Mouse (Mus musculus) E14TG2a.4 (cell line): Measurements from ENCODE around the gene Sync.

Experiments used
- H3K27me3 ChIP-seq: 2 replicates; pipeline ENCODE4 v1.6.1; 2014; ENCODE audit warnings: low read length, control low read depth; ENCODE audit not compliant: insufficient read depth
- H3K36me3 ChIP-seq: 2 replicates; pipeline ENCODE4 v1.6.1; 2014; ENCODE audit warnings: low read length, control low read depth; ENCODE audit not compliant: insufficient read depth
- H3K4me1 ChIP-seq: replicated peaks from 2 replicates; pipeline ENCODE4 v1.6.1; 2014; ENCODE audit warnings: low read depth, low read length, control low read depth
- H3K4me3 ChIP-seq: replicated peaks from 2 replicates; pipeline ENCODE4 v1.5.1; 2014; ENCODE audit warnings: mild to moderate bottlenecking, low read length
- H3K9me3 ChIP-seq: 2 replicates; pipeline ENCODE4 v1.6.1; 2014; ENCODE audit warnings: low read length, control low read depth
- CTCF ChIP-seq: conservative IDR thresholded peaks from 2 replicates; pipeline ENCODE4 v1.5.1; 2014; ENCODE audit warnings: low read length
- NANOG ChIP-seq: IDR thresholded peaks from 2 replicates; pipeline ENCODE4 v1.6.1; 2014; ENCODE audit warnings: borderline replicate concordance, low read length, mixed read lengths
- POU5F1 ChIP-seq: IDR thresholded peaks from 2 replicates; pipeline ENCODE4 v1.6.1; 2014; ENCODE audit warnings: low read length, borderline replicate concordance

Gene Sync

DNA sequence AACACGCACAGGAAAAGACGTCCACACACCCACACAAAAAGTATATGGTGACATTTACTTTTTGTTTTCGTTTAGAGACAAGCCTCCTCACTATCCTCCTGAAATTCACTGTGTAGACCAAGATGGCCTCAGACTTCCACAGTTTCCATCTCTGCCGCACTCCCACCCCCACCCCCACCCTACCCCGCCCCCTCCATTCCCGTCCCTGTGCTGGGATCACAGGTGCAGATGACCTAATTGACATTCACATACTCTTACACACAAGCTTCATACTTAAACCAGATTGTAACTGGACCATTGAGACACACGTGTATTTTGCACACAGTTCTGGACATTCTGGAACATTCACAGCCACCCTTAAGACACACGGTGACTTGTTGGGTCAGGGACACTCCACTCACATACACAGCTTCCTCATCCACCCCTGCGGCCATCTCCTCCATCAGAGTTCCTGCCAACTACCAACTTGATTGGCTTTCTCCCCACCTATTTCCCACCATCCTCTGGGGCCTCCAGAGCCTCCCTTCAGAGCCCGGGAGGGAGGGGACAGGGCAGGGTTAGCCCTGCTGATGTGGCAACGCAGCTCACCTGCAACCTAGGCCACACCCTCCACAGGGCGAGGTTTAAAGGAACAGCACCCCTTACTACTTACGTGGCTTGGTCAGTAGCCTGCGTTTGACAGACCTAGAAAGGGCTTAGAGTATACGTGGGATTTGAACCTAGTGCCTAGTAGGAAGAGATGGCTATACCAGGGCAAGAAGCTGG, 15.2 kb upstream of the Sync start:
- Histone ChIP-seq H3K36me3 (no peaks in the 10 kb centered on the region), H3K4me1 (peaks cover 47% of the 10 kb centered on the region), H3K9me3 (no peaks in the 10 kb centered on the region), H3K27me3 (no peaks in the 10 kb centered on the region), H3K4me3 (peak overlapping the region; percentile 59)
- TF ChIP-seq POU5F1 (no peak), NANOG (no peak), CTCF (no peak)

DNA sequence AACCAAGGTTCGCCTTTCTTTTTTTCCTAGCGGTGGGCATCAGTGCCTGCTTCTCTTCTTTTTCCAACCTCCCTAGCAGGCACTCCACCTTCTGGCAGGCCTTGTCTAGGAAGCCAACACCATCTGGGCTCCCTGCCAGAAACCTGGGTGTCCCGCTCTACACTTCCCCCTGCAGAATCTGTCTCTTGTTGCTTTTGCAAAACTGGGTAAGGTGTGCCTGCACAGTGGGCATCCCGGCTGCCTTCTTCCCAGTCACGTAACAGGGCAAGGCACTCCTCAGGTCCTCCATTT, 14.7 kb upstream of the Sync start:
- no peaks in the 10 kb centered on the region for H3K9me3 ChIP-seq
- no peak for TF ChIP-seq NANOG
- no peak for TF ChIP-seq CTCF
- TF ChIP-seq POU5F1, result no peak
- H3K4me1 ChIP-seq, result peaks cover 43% of the 10 kb centered on the region
- H3K4me3 ChIP-seq, result peak overlapping the region; percentile 30
- no peaks in the 10 kb centered on the region for H3K36me3 ChIP-seq
- no peaks in the 10 kb centered on the region for H3K27me3 ChIP-seq

DNA sequence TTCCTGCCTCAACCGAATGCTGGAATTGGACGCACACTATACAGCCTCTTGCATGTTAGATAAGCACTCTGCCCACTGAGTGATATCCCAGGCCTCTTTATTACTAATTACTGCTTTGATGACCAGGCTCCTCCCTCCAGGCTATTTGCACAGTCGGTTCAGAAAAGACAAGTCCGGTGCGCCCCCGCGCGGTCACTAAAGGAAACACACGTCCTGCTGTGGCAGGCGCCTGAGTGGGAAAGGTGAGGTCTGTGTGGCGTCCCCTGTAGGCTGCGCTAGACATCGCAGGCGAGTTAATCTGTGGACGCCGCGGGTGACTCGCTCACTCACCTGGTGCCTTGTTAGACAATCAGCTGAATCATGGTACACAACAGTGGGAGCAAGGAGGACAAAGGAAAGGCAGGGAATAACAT, 11.0 kb upstream of the Sync start:
- 0 out of 2 replicates have a peak, but pooled peaks cover 3% of the 10 kb centered on the region for H3K27me3 ChIP-seq
- H3K4me1 ChIP-seq, result peaks cover 35% of the 10 kb centered on the region
- H3K36me3 ChIP-seq, result no peaks in the 10 kb centered on the region
- H3K9me3 ChIP-seq, result no peaks in the 10 kb centered on the region
- H3K4me3 ChIP-seq, result no peak overlapping the region
- TF ChIP-seq CTCF (peak; percentile 97), NANOG (no peak), POU5F1 (no peak)

DNA sequence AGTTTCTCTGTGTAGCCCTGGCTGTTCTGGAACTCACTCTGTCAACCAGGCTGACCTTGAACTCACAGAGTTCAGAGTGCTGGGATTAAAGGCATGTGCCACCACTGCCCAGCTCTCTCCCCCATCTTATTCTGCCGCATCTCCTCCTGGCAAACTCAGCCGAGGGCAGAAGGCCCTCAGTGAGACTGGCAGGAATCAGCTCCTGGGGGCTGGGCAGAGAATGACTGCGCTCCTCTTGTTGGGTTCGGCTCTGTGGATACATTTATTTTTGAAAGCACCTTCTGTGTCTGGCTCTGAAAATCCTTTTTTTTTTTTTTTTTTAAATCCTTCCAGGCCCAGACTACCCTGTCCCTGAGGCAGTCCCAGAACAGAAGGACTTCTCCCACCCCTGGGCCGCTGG, 4.6 kb upstream of the Sync start:
- Histone ChIP-seq H3K27me3 (peaks cover 37% of the 10 kb centered on the region), H3K4me3 (no peak overlapping the region), H3K4me1 (peaks cover 22% of the 10 kb centered on the region), H3K36me3 (no peaks in the 10 kb centered on the region), H3K9me3 (no peaks in the 10 kb centered on the region)
- no peak for TF ChIP-seq CTCF
- no peak for TF ChIP-seq POU5F1
- no peak for TF ChIP-seq NANOG

DNA sequence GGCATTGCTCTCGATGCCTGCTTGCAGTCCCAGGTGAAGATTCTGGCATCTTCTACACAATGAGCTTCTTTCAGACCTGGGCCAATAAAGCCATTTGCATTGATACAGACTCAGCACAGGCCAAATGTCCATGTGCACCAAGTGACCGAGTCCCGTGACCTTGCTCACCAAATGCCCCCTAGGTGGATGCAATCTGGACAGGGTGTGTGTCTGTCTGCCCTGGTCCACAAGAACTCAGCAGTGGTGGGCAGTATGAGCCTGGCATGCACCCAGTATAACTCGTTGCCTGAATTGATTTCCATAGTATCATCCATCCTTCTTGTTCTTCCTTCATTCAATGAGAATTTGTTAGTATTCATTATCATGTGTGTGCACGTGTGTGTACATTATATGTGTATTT, 4.2 kb upstream of the Sync start:
- H3K4me3 ChIP-seq, result no peak overlapping the region
- H3K36me3 ChIP-seq, result no peaks in the 10 kb centered on the region
- no peak for TF ChIP-seq CTCF
- peaks cover 26% of the 10 kb centered on the region for H3K4me1 ChIP-seq
- peaks cover 41% of the 10 kb centered on the region for H3K27me3 ChIP-seq
- no peaks in the 10 kb centered on the region for H3K9me3 ChIP-seq

DNA sequence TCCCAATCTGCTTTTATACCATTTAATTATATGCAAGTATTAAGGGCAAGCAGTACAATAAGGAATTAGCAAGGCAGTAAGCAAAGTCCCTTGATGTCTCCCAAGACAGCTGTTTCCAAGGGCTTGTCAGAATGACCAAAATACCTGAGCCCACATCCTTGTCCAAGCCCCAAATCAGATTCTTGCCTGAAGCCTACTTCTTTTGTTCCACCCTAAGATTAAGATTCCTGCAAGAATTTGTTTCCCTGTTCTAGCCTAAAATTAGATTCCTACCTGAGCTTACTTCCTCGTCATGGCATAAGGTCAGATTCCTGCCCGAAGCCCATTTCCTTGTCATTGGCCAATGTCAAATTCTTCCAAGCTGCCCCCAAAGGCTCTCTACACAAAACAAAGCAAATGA, 2.7 kb upstream of the Sync start:
- H3K4me3 ChIP-seq, result no peak overlapping the region
- peaks cover 53% of the 10 kb centered on the region for H3K27me3 ChIP-seq
- H3K4me1 ChIP-seq, result peaks cover 27% of the 10 kb centered on the region
- no peaks in the 10 kb centered on the region for H3K9me3 ChIP-seq
- no peaks in the 10 kb centered on the region for H3K36me3 ChIP-seq
- TF ChIP-seq POU5F1 (no peak), CTCF (no peak), NANOG (no peak)

DNA sequence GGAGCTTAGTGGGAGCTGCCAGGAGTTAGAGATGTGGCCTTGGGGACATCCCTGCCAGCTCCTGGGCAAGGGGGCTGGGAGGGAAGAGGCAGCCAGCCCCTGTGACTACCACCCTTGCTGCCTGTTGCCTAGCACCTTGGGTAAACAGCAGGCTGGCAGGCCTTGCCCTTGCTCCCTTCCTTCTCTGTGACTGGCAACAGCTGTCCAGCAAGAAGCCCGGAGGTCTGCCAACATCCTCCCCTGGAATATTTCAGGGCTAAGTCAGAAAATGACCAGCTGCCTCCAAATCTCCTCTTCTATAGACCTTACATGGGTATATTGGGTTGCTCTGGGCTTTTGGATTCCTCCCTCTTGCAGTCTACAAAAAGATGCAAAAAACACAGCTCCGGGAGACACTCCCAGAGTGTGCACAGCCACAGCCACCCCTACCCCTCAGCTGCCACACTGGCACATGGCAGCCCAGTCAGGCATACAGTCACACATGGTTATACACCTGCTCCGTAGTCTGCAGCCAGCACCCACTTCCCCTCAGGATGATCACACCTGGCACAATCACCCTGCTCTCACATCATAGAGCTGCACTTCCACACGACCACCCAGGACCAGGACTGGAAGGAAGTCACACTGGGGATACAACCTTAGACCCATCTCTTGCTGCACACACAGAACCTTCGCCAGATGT, 1.3 kb upstream of the Sync start:
- H3K9me3 ChIP-seq, result no peaks in the 10 kb centered on the region
- peaks cover 27% of the 10 kb centered on the region for H3K4me1 ChIP-seq
- H3K27me3 ChIP-seq, result peaks cover 58% of the 10 kb centered on the region
- no peaks in the 10 kb centered on the region for H3K36me3 ChIP-seq
- TF ChIP-seq NANOG, result no peak
- TF ChIP-seq POU5F1, result no peak
- TF ChIP-seq CTCF, result no peak
- H3K4me3 ChIP-seq, result peak overlapping the region; percentile 82; the same call in 1 of the 2 replicates

DNA sequence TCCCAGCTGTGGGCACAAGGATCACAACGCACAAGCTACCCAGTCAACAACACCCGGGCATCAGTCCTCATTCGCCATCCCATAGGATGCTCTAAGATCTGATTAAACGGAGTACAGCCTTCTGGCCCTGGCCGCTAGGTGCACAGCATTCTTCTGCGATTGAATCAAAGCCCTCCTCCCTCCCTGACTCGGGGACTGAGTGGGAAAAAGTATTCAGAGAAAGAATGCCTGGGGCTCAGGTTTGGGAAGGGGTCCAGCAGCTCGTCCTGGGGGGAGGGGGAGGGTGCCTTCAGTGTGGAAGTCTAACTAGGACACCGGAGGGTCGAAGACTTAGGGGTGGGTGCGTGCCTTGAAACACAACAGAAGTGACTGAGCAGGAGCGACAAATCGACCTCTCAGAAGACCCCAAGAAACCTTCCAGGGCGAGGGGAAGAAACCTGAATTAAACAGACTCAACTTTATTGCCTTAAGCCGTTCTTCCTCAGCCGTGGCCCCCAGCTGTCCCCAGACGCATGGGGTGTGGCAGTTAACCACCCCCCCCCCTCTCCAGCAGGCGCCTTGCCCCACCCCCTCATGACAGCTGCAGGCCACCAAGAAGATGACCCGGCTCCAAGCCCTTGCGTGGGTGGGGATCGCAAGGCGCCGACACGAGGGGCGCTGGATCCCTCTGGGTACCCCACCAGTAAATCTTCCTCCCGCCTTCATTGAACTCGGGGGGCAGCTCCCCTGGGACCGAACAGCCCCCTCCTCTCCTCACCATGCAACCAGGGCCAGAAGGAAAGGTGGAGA, 540 bp upstream of the Sync start:
- H3K4me1 ChIP-seq, result peaks cover 27% of the 10 kb centered on the region
- H3K9me3 ChIP-seq, result no peaks in the 10 kb centered on the region
- peaks cover 58% of the 10 kb centered on the region for H3K27me3 ChIP-seq
- H3K36me3 ChIP-seq, result no peaks in the 10 kb centered on the region
- TF ChIP-seq POU5F1, result no peak
- TF ChIP-seq NANOG, result no peak
- TF ChIP-seq CTCF, result no peak
- H3K4me3 ChIP-seq, result peak overlapping the region; percentile 82
